Mouse (Mus musculus) layer of hippocampus, adult 9-11 months (tissue): ENCODE data around the gene Lct.
"Not testable (repeated sequence)": the region's sequence is repeated elsewhere in the genome, so short reads cannot be mapped to it uniquely, and the experiment has no call there.

Experiments used
- DNase-seq: peaks from one replicate; pipeline ENCODE4 v3.0.0; 2022

Gene Lct

GRCm38 (mm10) chr1:128328218-128328617 lies at the start of gene Lct:
Lct (minus strand) TSS chr1:128328318.
- DNase-seq, result no peak

- no peak for DNase-seq
Measured at GRCm38 (mm10) chr1:128376841-128377240, 48.7 kb upstream of the Lct start.

- no peak for DNase-seq
Measured at GRCm38 (mm10) chr1:128372143-128372860, 44.2 kb upstream of the Lct start.

GRCm38 (mm10) chr1:128368732-128369441 lies 40.8 kb upstream of the Lct start:
- DNase-seq, result no peak

- DNase-seq, result peak; percentile 63
Measured at GRCm38 (mm10) chr1:128360601-128361000, 32.5 kb upstream of the Lct start.

DNA sequence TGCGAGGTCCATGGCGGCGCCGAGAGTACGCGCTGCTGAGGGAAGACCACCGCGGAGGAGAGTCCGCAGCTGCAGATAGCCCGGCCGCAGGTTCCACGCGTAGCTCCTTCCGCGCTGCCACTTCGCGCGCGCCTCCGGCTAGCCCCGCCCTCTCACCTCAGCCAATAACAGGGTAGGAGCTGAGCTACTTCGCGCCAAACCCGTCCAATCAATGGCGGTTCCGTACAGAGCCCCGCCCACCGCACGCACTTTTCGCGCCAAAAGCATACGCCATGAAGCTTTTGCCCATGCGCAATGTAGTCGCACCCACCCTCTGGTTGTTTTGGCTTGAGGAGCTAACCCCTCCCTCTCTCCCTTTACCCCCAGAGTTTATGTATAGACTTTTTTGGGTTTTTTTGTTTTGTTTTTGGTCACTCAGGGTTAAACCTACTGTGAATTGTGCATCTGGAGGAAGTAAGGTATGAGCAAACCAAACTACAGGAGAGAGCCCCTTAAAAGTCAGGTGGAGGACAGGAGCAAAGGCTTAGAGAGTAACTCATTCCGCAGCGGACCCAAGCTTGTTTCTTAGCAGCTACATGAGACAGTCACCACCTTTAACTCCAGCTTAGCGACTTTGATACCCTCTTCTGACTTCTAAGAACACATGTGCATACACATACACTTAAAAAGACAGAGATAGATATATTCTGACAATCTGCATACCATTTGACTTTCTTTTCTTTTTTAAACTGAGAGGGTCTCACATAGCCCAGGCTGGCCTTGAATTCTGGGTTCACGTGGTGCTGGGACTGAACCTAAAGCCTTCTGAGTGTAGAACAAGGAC lies 31.6 kb upstream of the Lct start, which contains the start of gene Mcm6:
Gene Mcm6, minus strand, starts transcription at position 111 of the 823 bp plus-strand sequence.
- peak; percentile 93 for DNase-seq

DNA sequence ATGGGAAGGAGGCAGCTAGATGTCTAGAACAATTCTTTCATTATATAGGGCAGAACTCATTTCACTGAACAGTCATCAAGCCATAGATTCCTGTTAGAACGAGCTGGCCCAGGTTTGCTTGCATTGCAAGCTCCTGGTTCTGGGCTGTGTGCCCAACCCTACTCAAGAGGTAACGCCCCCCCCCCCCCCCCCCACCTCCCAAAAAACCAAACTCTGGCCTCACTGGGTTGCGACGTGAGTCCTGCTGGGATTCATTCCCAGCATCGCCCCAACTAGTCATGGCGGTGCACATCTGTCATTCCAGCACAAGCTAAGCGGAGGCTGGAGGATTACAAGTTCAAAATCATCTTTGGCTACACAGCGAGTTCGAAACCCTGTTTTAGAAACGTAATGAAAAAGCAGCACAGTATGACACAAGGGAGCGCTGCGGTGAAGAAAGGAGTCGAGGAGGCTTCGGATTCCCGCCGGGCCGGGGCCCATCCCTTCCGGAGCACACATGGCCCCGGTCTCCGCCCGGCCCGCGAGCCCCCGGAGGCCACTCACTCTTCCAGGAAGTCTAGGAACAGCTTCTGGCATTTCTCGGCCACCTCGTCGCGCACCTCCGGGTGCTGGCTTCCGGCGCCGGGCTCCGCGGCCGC lies 30.9 kb upstream of the Lct start:
- no peak for DNase-seq

- no peak for DNase-seq
Measured at GRCm38 (mm10) chr1:128358276-128358675, 30.2 kb upstream of the Lct start.

DNA sequence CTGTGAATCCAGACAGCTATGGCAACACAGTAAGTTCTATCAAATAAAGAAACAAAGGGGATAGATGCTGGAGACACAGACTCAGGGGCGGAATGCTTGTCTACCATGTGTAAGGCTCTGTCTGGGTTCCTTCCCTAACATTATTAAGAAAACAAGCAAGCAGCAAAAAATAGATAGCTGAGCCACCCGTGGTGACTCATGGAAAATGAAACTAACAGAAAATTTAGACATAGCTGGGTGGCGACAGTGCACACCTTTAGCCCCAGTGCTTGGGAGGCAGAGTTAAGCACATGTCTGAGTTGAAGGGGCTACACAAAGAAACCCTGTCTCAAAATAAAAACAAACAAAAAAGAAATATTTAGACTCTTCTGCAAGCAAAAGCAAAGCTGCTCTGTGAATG lies 29.3 kb upstream of the Lct start:
- DNase-seq, result no peak

GRCm38 (mm10) chr1:128353092-128353491 lies 25.0 kb upstream of the Lct start:
- no peak for DNase-seq

- DNase-seq, result no peak
Measured at GRCm38 (mm10) chr1:128344232-128344631, 16.1 kb upstream of the Lct start.

- DNase-seq, result no peak
Measured at GRCm38 (mm10) chr1:128337708-128338320, 9.7 kb upstream of the Lct start.

DNA sequence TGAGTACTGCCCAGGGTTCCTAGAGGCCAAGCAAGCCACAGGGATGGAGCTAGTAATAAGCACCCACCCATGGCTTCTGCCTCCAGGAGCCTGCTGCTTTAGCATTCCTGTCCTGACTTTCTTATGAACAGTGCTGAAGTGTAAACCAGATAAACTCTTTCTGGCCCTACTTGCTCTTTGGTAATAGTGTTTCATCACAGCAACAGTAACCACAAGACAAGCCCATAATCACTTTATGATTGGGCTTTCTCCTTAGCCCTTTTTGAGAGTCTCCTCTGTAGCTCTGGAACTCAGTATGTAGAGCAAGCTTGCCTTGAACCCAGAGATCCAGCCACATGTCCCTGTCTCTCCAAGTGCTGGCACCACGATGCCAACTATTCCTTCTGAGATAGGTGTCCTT lies 2.2 kb upstream of the Lct start:
- no peak for DNase-seq

DNA sequence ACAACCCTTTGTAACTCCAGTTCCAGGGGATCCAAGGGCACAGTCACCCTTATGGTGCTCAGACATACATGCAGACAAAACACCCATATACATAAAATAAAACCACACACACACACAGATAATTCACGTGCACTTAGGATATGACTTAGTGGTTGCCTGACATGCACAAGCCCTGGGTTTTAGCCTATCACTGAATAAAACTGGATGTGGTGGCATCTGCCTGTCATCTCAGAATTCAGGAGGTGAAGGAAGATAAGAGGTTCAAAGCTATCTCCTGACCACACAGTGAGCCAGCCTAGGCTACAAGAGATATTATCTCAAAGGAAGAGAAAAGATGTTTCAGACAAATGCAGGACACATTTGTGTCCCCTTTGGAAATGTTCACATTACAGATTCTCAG lies 953 bp downstream of the Lct start:
- no peak for DNase-seq

- DNase-seq, result peak; percentile 51
Measured at GRCm38 (mm10) chr1:128324776-128325175, 3.3 kb downstream of the Lct start.

DNA sequence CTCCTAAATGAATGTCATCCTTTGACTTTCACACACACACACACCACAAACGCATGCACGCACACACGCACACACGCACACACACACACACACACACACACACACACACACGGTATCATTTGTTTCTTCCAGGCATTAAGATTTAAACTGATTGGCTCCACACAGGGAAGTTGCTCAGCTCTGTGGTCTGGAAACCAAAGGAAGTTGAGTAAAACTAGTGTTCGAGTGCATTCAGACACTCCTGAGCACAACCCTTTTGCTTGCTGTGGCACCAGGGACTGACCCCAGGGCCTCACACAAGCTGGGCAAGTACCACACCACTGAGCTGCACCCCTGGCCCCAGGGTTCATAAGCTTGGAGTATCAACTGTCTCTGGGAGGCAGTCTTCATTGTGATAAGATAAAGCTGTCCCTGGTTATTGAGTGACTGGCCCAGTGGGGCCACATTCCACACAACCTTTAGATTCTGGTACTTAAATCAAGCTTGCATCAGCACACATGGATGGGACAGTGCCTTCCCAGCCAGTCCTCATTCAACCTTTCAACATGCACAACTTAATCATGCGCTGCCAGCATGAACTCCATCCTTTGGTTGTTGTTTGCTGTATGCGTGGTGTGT lies 5.0 kb downstream of the Lct start:
- DNase-seq, result no peak

DNA sequence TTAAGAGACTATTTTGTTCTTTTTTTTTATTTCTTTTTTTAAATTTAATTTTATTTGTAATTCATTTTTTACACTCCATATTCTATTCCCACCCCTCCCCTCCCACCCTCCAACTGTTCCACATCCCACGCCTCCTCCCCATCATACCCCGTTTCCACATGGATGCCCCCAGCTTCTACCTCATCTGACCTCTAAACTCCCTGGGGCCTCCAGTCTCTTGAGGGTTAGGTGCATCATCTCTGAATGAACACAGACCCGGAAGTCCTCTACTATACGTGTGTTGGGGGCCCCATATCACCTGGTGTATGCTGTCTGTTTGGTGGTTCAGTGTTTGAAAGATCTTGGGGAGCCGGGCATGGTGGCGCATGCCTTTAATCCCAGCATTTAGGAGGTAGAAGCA lies 8.9 kb downstream of the Lct start:
- not testable (repeated sequence) for DNase-seq

- DNase-seq, result no peak
Measured at GRCm38 (mm10) chr1:128314665-128315064, 13.5 kb downstream of the Lct start.

DNA sequence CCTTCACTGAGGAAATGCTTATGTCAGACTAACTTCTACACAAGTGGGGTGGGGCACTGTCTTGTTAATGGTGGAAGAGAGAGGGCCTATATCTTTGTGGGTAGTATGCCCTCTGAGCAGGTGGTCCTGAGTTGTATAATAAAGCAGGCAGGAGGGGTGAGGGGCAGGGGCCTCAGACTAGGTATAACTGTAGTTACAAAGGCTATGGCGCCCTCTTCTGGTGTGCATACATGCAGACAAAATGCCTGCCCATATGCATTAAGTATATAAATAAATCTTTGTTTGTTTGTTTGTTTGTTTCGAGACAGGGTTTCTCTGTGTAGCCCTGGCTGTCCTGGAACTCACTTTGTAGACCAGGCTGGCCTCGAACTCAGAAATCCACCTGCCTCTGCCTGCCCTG lies 19.1 kb downstream of the Lct start:
- no peak for DNase-seq

DNA sequence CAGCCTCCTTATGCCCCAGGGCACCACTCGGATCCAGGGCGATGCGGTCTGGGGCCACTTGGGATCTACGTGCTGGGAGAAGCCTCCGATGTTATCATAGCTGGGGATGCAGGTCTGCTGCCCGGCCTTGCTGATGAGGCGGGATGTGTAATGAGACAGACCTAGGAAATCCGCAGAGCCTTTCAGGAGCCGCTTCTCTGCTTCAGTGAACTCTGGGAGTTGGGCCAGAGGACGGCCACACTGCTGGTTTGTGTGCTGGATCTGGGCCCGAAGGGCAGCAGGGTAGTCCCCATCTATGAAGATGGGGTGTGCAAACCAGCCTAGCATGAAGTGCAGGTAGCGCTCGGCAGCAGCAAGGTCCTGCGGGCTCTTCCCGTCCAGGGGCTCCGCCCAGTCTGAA lies 24.2 kb downstream of the Lct start:
- no peak for DNase-seq

DNA sequence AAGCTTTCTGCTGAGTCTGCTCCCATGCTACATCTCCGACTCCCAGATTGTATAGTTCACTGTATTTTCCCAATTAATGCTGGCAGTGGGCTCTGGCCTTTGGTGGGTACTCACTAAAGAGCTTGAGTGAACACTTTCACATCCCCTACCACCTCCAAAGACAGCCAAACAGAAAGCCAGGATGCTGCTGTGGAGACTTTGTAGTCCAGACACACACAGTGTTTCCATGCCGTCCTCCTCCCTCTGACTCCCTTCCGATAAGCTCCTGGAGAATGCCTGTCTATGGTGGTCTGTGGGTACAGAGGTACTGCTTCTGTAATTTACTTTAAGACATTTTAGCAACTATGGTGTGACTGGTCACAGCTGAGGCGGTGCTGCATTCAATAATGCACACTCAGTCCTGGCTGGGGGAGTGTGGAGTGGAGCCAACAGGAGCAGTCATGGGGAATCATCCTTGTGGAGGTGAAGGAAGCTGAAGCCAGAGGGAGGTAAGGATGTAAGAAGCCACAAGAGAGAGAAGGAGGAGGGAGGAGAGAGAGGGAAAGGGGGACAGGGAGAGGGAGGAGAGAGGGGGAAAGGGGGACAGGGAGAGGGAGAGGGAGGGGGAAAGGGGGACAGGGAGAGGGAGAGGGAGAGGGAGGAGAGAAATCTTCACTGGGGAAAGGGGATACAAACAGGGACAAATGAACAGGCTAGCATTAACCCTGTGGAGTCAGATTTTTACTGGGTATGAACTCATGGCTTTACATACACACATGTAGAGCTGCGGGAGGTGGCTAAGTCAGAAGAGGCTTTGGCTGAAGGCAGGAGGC lies 32.2 kb downstream of the Lct start:
- DNase-seq, result no peak
